Mouse (Mus musculus) retina, postnatal 7 days (tissue): ENCODE data around the gene Saal1.
"Not testable (repeated sequence)": the region's sequence is repeated elsewhere in the genome, so short reads cannot be mapped to it uniquely, and the experiment has no call there.

Experiments used
- DNase-seq: peaks from one replicate; pipeline ENCODE4 v3.0.0-alpha.2; 2012; ENCODE audit warnings: low read depth, low spot score

Gene Saal1

DNA sequence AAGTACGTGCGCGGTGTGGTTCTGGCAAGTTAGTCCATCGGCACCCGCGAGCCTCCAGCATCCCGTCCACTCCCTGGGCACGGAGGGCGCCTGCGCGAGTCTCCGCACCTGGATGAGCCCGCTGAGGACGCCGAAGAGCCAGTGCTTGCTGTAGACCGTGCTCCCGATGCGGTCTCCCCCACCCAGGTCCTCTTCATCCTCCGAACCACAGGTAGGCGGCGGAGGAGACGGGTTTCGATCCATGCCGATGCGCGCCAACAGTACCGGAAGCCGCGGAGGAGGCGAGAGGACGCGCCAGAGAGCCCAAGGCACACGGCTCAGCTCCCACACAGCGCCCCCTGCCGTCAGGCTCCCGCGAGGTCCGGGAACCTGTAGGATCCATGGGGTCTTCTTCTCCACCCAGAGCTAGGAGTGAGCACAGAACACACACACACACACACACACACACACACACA is at the start of gene Saal1:
TSS of gene Saal1 (minus strand) at position 291 of the 455 bp plus-strand sequence.
- DNase-seq, result peak; percentile 86

DNA sequence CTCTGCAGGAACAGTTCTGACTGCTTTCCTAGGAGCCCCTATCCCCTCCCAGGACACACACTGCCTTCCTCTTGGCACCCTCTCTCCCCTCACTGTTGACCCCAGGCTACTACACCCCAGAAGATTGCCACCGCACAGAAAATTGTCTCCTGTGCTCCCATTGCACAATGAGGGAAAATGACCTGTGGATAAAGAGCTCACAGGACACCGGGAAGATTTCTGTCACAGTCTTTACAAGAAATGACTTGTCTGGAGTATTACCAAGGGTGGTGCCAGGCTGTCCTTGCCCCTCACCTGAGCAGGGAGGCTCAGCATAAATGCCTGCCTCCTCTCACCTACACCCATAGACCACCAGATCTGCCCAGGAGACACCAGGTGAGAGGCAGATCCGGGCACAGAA is 41.0 kb upstream of the Saal1 start, which contains the start of gene Saa2:
TSS of gene Saa2 (plus strand) at position 301 of the 400 bp plus-strand sequence.
- no peak for DNase-seq

DNA sequence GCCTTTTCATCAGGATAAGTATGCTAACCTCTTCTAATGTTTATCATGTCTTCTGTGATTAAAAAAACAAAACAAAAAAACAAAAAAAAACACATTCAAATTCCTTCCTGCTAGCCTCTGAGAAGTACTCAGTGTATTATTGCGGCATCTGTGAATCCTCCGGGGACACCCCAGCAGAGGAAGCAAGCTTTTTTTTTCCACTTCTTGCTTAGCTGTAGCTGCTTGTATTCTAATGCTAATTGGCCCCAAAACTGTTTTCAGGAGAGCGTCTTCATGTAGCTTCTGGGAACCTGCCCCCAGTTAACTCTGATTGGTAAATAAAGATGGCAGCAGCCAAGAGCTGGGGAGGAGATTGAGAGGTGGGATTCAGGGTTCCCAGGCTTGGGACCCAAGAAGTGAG is 38.0 kb upstream of the Saal1 start:
- no peak for DNase-seq

DNA sequence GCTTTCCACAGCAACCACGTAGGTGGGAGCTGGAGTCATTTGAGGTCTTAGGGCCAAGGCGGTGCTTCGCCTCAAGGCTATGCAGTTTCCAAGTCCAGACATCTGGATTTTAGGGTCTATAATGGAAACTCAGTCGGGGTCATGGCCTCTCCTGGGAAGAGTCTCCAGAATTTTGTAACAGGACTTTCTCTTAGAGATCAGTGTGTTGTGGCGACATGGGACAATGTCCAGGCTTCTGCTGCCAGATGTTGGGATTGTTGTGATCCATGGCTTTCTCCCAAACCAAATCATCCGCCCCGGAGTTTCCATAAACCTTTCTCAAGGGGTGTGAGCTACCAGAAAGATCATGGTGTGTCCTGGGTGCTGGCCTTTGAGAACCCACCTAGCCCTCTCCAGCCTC is 35.9 kb upstream of the Saal1 start:
- no peak for DNase-seq

DNA sequence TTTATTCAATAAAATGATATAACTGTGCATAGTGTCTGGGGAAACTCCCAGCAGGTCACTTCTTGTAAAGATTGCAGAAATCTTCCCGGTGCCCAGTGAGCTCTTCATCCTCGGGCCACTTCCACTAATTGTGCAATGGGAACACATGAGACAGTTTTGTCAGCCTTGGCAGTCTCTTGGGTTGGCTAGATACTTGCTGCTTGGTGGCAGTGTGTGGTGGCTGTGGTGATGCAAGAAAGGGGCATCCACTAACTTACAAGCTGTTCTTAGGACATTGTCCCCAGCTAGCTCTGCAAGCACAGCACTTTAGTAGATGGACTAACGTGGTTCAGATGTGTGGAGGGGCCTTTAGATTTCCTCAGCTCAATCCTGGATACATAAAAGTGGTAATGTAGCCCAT is 35.3 kb upstream of the Saal1 start:
- DNase-seq, result no peak

DNA sequence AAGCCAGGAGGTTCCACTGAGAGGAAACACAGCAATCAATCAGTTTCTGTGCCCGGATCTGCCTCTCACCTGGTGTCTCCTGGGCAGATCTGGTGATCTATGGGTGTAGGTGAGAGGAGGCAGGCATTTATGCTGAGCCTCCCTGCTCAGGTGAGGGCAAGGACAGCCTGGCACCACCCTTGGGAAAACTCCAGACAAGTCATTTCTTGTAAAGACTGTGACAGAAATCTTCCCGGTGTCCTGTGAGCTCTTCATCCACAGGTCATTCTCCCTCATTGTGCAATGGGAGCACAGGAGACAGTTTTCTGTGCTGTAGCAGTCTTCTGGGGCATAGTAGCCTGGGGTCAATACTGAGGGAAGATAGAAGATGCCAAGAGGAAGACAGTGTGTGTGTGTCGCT is 32.4 kb upstream of the Saal1 start, which contains the start of gene Saa1:
TSS of gene Saa1 (minus strand) at position 101 of the 400 bp plus-strand sequence.
- DNase-seq, result not testable (repeated sequence)

DNA sequence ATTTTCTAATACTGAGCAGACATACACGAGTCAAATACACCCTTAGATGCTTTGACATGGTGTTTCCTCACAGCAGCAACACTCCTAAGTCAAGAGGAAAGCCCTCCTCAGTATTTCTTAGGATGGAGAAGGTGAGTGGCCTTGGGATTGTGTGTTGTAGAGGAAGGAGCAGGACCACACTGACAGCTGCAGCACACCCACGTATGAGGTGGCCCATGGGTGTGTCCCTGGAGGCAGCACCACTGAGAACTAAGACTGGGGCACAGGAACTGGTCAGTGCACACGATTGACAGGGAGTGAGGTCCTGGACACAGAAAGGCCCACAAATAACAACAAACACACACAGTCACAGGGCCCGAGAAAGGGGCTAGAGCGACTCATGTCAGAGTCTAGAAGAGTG is 29.6 kb upstream of the Saal1 start:
- not testable (repeated sequence) for DNase-seq

DNA sequence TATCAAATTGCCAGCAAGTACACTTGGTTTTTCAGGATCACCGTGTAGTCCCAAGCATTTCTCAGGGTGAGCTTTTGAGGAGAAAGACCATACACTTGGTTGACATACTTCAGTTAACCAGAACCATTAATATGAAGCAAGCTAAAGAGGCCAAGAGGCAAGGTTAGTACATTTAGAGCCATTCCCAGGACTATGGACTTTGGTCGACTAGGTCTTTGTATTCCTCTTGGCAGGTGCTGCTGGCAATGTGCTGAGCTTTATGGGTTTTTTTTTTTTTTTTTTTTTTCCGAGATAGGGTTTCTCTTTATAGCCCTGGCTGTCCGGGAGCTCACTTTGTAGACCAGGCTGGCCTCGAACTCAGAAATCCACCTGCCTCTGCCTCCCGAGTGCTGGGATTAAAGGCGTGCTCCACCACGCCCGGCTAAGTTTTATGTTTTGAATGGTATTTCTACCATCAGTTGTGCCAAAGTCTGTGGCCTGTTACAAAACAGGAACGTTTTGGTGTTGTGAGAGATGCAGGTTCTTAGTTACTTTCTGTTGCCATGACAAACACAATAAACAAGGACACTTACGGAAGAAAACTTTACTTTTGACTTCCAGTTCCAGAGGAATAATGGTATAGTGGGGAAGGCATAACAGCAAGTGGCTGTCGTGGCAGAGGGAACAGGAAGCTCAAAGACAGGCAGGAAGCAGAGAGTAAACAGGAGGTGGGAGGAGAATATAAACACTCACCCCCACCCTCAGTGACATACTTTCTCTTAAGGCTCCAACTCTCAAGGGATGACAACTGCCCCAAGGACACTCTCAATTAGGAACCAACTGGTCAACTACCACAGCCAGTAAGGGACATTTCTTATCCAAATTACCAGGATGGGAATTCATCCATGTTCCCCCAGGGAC is 28.3 kb upstream of the Saal1 start:
- DNase-seq, result no peak

DNA sequence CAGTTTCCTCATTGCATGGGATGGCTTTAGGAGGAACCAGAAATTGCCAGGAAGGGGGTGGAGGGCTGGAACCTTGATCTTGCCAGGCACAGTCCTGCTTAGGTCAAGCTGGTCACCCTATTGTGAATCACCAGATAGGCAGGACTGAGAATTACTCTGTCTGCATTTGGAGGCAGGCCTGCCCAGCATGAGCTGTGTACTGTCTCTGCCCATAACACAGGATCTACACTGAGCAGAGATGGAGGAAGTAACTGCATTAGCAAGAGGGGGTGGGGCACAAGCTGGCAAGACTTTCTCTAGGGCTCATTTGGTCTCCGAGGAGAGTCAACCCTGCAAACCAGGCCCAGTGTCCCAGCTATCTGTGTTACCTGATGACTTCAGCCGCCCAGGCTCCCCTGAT is 24.5 kb upstream of the Saal1 start:
- no peak for DNase-seq

DNA sequence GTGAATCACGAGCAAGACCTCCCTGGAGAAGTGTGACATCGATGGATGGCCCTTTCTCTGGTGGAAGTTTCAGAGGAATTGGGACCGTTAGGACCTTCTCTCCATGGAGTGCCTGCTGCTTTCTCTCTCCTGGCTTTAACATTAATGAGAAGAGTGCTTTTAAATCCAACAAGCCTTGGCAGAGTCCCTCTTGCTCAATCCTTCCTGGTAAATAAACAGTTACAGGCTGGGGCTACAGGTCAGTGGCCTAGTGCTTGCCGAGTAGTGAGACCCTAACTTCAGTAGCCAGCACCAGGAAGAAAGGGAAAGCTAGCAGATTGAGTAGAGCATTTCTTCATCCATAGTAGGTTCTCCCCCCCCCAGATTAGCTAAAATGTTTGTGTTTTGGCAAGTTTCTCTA is 22.0 kb upstream of the Saal1 start, which contains the start of gene Saa4:
TSS of gene Saa4 (minus strand) at position 146 of the 400 bp plus-strand sequence.
- no peak for DNase-seq

DNA sequence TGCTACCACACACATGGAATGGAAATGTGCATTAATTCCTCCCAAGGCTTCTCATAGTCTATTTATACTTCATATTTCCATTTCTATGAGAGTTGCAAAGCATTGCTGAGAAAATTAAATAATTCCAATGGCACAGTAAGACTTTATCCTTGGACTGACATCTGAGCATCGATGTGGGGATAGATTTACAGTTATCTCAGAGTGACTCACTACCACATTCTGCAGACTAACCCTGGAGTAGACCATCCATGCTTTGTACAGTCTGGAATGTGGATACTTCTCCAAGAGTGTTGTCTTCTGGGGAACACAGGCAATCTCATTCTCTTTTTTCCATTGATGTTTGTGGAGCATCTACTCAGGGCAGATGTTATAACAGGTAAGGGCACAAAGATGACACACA is 17.1 kb upstream of the Saal1 start:
- DNase-seq, result no peak

DNA sequence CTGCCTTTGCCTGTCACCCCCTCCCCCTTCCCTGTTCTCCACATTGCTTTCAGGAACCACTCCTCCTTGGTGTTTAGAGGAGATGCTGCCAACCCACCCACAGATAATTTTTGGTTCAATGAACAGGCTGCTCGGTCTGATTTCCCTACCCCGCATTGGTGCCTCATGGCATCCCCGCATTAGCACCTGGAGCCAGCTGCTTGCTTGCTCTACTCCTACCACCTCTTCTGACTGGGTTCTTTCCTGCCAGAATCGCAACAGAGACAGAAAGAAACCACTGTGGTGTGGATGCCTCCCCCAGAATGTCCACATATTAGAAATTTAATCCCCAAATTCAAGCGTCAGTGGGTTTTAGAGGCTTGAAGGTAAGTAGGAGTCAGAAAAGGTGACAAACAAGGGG is 13.9 kb upstream of the Saal1 start:
- no peak for DNase-seq

DNA sequence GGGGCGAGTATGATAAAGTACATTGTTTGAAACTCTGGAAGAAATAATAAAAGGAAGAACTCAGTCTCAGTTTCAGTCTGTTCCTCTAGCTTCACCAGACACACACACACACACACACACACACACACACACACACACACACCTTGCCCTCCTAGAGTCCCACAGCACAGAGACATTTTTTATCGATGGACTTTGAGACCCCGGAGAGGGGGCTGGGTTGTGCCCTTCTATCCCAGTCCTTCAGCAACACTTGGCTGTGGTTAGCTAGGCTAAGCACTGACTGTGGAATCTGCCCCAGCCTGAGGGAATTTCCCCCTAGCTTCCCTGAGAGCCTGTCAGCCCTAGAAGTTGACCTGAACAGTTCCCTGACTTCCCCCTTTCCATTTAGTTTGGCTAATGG is 13.4 kb upstream of the Saal1 start:
- no peak for DNase-seq

DNA sequence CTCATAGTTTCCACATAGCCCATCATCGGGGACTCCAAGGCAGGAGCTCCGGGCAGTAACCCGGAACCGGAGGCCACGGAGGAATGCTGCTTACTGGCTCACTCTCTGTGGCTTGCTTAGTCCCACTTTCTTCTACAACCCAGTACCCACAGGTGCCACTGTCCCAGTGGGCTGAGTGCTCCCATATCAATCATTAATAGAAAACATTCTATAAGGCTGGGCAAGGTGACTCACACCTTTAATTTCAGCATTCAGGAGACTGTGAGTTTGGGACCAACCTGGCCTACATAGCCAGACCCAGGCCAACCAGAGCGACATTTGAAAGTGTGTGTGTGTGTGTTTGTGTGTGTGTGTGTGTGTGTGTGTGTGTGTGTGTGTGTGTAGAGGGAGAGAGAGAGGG is 12.9 kb upstream of the Saal1 start:
- no peak for DNase-seq

DNA sequence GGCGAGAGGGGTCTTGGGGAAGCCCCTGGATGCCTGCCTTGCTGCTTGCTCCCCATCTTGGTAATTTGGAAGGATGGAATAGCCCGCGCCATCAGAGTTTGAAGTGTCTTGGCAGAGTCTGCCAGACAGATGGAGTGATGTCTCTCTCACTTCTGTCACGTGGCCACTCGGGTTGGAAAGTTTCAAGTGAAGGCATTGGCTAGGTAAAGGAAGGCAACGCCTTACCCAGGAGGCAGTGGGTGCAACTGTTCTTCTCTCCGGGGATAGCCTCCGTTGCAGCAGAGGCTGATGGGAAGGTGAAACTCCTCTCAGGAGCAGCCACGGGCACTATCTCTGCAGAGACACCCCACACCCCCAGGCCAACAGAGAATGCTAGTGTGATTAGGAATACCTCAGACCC is 10.0 kb upstream of the Saal1 start:
- DNase-seq, result no peak

DNA sequence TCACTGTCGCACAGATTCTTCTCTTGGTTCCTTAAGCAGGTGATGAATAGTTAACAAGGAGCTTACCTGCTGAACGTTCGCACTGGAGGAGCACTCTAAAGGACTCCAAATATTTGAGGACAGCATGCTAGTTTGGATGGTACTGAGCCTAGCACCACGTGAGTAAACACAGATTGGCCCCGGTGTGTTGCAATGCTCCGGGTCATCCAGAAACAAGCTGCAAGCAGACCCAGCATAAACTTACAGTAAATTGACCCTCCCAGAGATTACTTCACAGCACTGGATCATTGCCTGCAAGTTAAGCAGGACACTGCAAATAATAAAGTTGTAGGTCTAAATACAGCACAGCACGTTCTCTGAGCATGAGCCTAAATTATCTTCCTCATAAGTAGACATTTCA is 9.0 kb upstream of the Saal1 start:
- DNase-seq, result no peak

DNA sequence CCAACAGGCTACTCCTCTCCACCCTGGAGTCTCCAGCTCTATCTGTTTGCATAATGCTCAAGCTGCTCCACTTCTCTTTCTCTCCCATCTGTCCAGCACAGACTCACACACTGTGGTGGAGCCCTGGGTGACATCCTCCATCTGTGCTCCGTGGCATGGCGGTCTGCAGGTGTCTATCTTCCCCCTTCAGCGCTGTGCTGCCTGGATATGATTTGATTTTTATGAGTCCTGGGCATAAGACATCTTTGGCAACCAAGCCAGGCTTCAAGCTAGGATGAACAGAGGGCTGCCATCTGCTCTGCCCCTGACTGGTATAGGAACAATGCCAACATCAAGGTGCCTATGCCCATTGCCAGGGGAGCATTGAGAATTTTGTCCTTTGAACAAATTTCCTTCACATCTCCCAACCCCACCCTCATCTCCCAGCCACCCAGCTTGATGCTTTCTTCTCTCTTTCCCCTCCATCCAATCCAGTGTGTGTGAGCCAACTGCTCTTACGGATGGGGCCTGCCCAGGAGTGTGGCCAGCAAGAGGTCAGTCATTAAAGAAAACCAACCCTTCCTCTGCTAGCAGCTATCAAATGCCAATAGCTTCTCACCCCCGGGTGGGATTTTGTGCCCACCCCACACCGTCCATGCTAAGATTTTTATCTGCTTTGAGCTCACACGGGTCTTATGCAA is 8.3 kb upstream of the Saal1 start:
- DNase-seq, result no peak

DNA sequence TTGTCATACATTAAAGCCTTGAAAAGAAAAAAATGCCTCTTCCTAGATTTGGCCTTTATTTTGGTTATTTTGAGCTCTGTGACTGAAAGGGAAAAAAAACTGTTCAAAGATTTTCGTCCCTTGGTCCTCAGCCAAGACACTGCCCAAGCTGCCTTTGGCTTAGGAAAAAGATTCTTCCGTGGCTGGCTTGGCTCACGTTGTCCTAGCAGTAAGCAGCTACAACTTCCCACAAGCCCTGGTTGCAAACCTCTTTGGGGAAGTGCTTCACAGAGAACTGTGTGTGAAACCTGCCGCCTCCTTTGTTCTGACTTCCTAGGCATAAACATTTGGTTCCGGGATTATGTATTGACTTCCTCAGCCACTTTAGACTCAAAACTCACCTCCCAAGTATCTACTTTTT is 6.4 kb upstream of the Saal1 start:
- DNase-seq, result no peak

DNA sequence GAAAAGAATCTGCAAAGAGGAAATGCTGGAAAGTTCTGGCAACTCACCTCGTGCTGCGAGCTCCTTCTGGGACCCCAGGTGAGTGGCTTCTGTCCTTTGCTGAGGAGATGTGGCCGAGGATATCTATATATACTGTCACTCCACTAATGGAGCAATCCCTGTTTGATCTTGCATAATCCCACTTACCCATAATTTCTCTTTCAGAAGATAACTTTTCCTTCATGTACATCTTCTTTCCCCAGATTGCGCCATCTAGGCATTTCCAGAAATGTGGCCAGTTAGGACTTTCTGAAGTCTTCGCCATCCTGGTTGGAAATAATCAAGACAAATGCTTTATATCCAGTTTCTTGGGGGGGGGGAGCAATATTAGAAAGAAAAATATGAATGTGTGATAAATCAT is 5.1 kb upstream of the Saal1 start, which contains the start of gene Saa3:
TSS of gene Saa3 (minus strand) at position 101 of the 400 bp plus-strand sequence.
- no peak for DNase-seq

DNA sequence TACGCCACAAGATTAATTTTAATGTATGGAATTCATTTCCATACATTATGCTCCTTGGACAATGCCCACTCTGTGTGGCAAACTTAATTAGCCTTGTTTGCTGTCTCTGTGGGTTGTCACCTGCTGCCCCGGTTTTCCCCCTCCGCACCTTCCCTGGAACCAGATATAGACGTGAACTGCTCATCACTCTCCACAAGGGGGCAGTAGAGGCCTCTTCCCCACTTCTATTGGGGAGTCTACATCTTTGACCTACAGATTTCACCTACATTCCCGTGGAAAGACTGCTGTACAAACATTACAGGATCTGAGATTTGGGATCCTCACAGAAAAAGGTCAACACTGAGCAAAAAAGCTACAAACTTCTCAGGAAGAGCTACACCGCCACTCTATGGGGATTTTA is 4.0 kb upstream of the Saal1 start:
- DNase-seq, result peak; percentile 59

DNA sequence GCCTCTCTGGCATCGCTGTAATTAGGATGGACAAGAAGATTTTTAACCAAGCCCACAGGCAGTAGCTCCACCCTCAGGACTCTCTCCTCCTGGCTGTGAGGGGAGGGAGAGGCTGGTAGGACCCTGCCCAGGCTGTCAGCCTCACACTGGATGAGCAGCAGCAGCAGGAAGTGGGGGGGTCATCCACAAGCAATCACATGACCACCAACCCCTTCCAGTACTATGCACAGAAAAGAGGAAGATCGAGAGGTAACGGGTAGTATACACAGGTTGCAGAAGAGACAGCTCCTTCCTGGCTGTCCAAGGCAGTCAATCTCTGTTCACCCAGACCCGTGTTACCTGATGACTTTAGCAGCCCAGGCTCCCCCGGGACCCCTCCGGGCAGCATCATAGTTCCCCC is 1.8 kb upstream of the Saal1 start:
- DNase-seq, result no peak

DNA sequence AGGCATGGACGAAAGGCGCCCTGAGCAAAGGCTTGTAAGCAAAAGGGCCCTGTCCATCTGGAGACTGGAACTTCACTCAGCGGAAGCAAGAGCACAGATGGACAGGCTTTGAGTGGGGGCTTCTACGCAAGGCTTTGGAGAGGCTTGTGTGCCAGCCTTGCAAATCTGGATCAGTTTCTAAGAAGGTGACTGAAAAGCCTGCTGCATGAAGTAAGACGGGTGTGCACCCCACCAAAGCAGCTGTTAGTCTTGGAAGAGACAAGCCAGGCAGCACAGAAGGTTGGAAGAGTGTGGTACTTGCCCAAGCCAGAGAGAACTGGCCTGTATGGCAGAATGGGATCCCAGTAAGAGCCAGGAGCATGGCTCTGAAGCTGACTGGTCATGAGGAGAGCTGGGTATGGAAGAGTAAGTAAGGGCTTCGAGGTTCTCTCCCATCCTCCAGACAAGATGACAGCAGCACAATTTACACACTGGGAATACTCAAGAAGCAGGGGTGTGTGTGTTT is 9.9 kb downstream of the Saal1 start:
- no peak for DNase-seq
